Comparison of ENCODE assay signal across 22 mouse cellular contexts in genomic region chr15:30060505-30061342, GRCm38 (mm10).
DNase-seq lines count a peak whose midpoint lies in the region; ATAC-seq and TF ChIP-seq lines count a peak whose summit lies in the region.
"Had no signal": no experiment of that assay in that cellular context is flagged by ENCODE, and none has a peak within 500 bp of the region (broad histone marks: within the 10 kb centered on the region; RNA-seq: fewer than 3 reads in every experiment).

No protein-coding gene starts in this region.

- no peak overlapping the region for H3K27ac ChIP-seq in heart, embryonic 11.5 days (ENCODE audit: low read depth, low read length)
- no peak overlapping the region for H3K27ac ChIP-seq in intestine, embryonic 15.5 days
- H3K27ac ChIP-seq in intestine, embryonic 16.5 days (ENCODE audit: low read length), result no peak overlapping the region
- H3K27ac ChIP-seq in intestine, postnatal 0 days (ENCODE audit: low read depth, low read length), result no peak overlapping the region
- H3K27ac ChIP-seq in liver, embryonic 11.5 days (ENCODE audit: low read depth, low read length), result no peak overlapping the region
- H3K27ac ChIP-seq in forebrain, embryonic 14.5 days (ENCODE audit: low read depth, low read length), result no peak overlapping the region

- peak; percentile 60 for DNase-seq in heart, adult 11 months
- no peak for DNase-seq in thymus, postnatal 14 days
- no peak for DNase-seq in liver, embryonic 11.5 days (ENCODE audit: low spot score)
- DNase-seq in forebrain, embryonic 14.5 days (ENCODE audit: low spot score), result no peak
- DNase-seq: adrenal gland, adult 2 months; adrenal gland, adult 8-10 months; adrenal gland, postnatal 10 days; adrenal gland, postnatal 14 days; adrenal gland, postnatal 25 days; adrenal gland, postnatal 36 days; B cell, adult 2 months; cerebellum, adult 11 months; cerebellum, adult 11-12 months had no signal

- no peak overlapping the region for H3K4me2 ChIP-seq in heart, embryonic 11.5 days
- H3K4me2 ChIP-seq in intestine, embryonic 15.5 days (replicated peaks), result no peak overlapping the region
- no peak overlapping the region for H3K4me2 ChIP-seq in intestine, embryonic 16.5 days (ENCODE audit: low read depth, low read length)
- no peak overlapping the region for H3K4me2 ChIP-seq in intestine, postnatal 0 days (replicated peaks; ENCODE audit: low read depth)
- no peak overlapping the region for H3K4me2 ChIP-seq in liver, embryonic 11.5 days
- no peak overlapping the region for H3K4me2 ChIP-seq in forebrain, embryonic 14.5 days (ENCODE audit: low read length)

- 67% methylated on average over 3 of the region's 3 CpGs for WGBS in heart, embryonic 11.5 days (ENCODE audit: insufficient replicate concordance)
- 52% methylated on average over 3 of the region's 3 CpGs for WGBS in intestine, embryonic 15.5 days
- 59% methylated on average over 3 of the region's 3 CpGs for WGBS in intestine, embryonic 16.5 days
- WGBS in intestine, postnatal 0 days, result 53% methylated on average over 3 of the region's 3 CpGs
- WGBS in liver, embryonic 11.5 days, result 70% methylated on average over 3 of the region's 3 CpGs
- WGBS in forebrain, embryonic 14.5 days, result 81% methylated on average over 3 of the region's 3 CpGs

- TF ChIP-seq CTCF in intestine, postnatal 0 days (IDR thresholded peaks at IDR 0.05; ENCODE audit: low read depth), result no peak

- H3K9me3 ChIP-seq in heart, embryonic 11.5 days (replicated peaks; ENCODE audit: control insufficient read depth, low read length), result no peaks in the 10 kb centered on the region
- no peaks in the 10 kb centered on the region for H3K9me3 ChIP-seq in intestine, embryonic 15.5 days
- no peaks in the 10 kb centered on the region for H3K9me3 ChIP-seq in intestine, embryonic 16.5 days (ENCODE audit: control insufficient read depth, low read length)
- no peaks in the 10 kb centered on the region for H3K9me3 ChIP-seq in intestine, postnatal 0 days (ENCODE audit: control insufficient read depth)
- no peaks in the 10 kb centered on the region for H3K9me3 ChIP-seq in liver, embryonic 11.5 days (ENCODE audit: control insufficient read depth, low read length)
- H3K9me3 ChIP-seq in forebrain, embryonic 14.5 days (replicated peaks; ENCODE audit: control insufficient read depth, low read length), result no peaks in the 10 kb centered on the region

- no peaks in the 10 kb centered on the region for H3K4me1 ChIP-seq in heart, embryonic 11.5 days (ENCODE audit: control insufficient read depth, insufficient read depth, low read length)
- no peaks in the 10 kb centered on the region for H3K4me1 ChIP-seq in intestine, embryonic 15.5 days (replicated peaks)
- no peaks in the 10 kb centered on the region for H3K4me1 ChIP-seq in intestine, embryonic 16.5 days (ENCODE audit: control insufficient read depth, insufficient read depth, low read length)
- H3K4me1 ChIP-seq in intestine, postnatal 0 days (replicated peaks; ENCODE audit: control insufficient read depth, insufficient read depth, low read length), result no peaks in the 10 kb centered on the region
- no peaks in the 10 kb centered on the region for H3K4me1 ChIP-seq in liver, embryonic 11.5 days (replicated peaks; ENCODE audit: control insufficient read depth, insufficient read depth, low read length)
- no peaks in the 10 kb centered on the region for H3K4me1 ChIP-seq in forebrain, embryonic 14.5 days (ENCODE audit: control insufficient read depth, insufficient read depth, low read length)

- H3K4me3 ChIP-seq in heart, embryonic 11.5 days (ENCODE audit: low read depth, low read length), result no peak overlapping the region
- no peak overlapping the region for H3K4me3 ChIP-seq in intestine, embryonic 15.5 days (replicated peaks)
- no peak overlapping the region for H3K4me3 ChIP-seq in intestine, embryonic 16.5 days (ENCODE audit: low read length)
- no peak overlapping the region for H3K4me3 ChIP-seq in intestine, postnatal 0 days (ENCODE audit: low read depth, low read length)
- H3K4me3 ChIP-seq in liver, embryonic 11.5 days (ENCODE audit: low read depth, low read length), result no peak overlapping the region
- no peak overlapping the region for H3K4me3 ChIP-seq in forebrain, embryonic 14.5 days (ENCODE audit: low read depth, low read length)

- no peak overlapping the region for H3K9ac ChIP-seq in heart, embryonic 11.5 days (ENCODE audit: low read depth, low read length)
- H3K9ac ChIP-seq in intestine, embryonic 15.5 days, result no peak overlapping the region
- H3K9ac ChIP-seq in intestine, embryonic 16.5 days (ENCODE audit: low read depth, low read length), result no peak overlapping the region
- H3K9ac ChIP-seq in intestine, postnatal 0 days (ENCODE audit: low read depth, low read length), result no peak overlapping the region
- H3K9ac ChIP-seq in liver, embryonic 11.5 days (ENCODE audit: low read depth, low read length), result no peak overlapping the region
- no peak overlapping the region for H3K9ac ChIP-seq in forebrain, embryonic 14.5 days (ENCODE audit: low read length)

- ATAC-seq in heart, embryonic 11.5 days (replicated peaks; ENCODE audit: insufficient number of reproducible peaks, low FRiP score, low TSS enrichment), result no peak
- peak; percentile 76 for ATAC-seq in intestine, embryonic 15.5 days
- ATAC-seq in intestine, embryonic 16.5 days, result peak; percentile 93
- ATAC-seq in intestine, postnatal 0 days, result peak; percentile 69
- ATAC-seq in liver, embryonic 11.5 days (replicated peaks; ENCODE audit: low FRiP score), result no peak
- ATAC-seq in forebrain, embryonic 14.5 days, result no peak
- ATAC-seq: activated CD4-positive, CD25-positive, alpha-beta regulatory T cell, adult 4 months; CD4-positive, CD25-positive, alpha-beta regulatory T cell, adult 4 months; Patski had no signal

- no peaks in the 10 kb centered on the region for H3K27me3 ChIP-seq in heart, embryonic 11.5 days (ENCODE audit: control insufficient read depth, insufficient read depth, low read length)
- H3K27me3 ChIP-seq in intestine, embryonic 15.5 days (replicated peaks), result no peaks in the 10 kb centered on the region
- no peaks in the 10 kb centered on the region for H3K27me3 ChIP-seq in intestine, embryonic 16.5 days (replicated peaks; ENCODE audit: control insufficient read depth, insufficient read depth, low read length)
- H3K27me3 ChIP-seq in intestine, postnatal 0 days (replicated peaks; ENCODE audit: control insufficient read depth, insufficient read depth, low read length), result no peaks in the 10 kb centered on the region
- H3K27me3 ChIP-seq in liver, embryonic 11.5 days (replicated peaks; ENCODE audit: control insufficient read depth, insufficient read depth, low read length), result no peaks in the 10 kb centered on the region
- no peaks in the 10 kb centered on the region for H3K27me3 ChIP-seq in forebrain, embryonic 14.5 days (replicated peaks; ENCODE audit: control insufficient read depth, insufficient read depth, low read length)
- H3K27me3 ChIP-seq: CH12.LX, Patski had no signal

- H3K36me3 ChIP-seq in heart, embryonic 11.5 days (ENCODE audit: control insufficient read depth, insufficient read depth, low read length), result no peaks in the 10 kb centered on the region
- no peaks in the 10 kb centered on the region for H3K36me3 ChIP-seq in intestine, embryonic 15.5 days
- no peaks in the 10 kb centered on the region for H3K36me3 ChIP-seq in intestine, embryonic 16.5 days (ENCODE audit: control insufficient read depth, insufficient read depth, low read length)
- no peaks in the 10 kb centered on the region for H3K36me3 ChIP-seq in intestine, postnatal 0 days (ENCODE audit: control insufficient read depth, insufficient read depth)
- H3K36me3 ChIP-seq in liver, embryonic 11.5 days (ENCODE audit: control insufficient read depth, insufficient read depth, low read length), result no peaks in the 10 kb centered on the region
- no peaks in the 10 kb centered on the region for H3K36me3 ChIP-seq in forebrain, embryonic 14.5 days (ENCODE audit: control insufficient read depth, insufficient read depth, low read length)
- H3K36me3 ChIP-seq: G1E had no signal

Comparison
In these comparisons a context has a peak if more than half of its experiments do, and no peak if none do; other contexts are left out.
1. ATAC-seq: peak in intestine, embryonic 15.5 days (single experiment), intestine, embryonic 16.5 days (single experiment) and intestine, postnatal 0 days (single experiment); none in heart, embryonic 11.5 days (single experiment), liver, embryonic 11.5 days (single experiment) and forebrain, embryonic 14.5 days (single experiment).